Mouse (Mus musculus) heart, embryonic 12.5 days (tissue): ENCODE results near the gene Usp3. TPM values are rescaled to one million over a fixed set of nuclear protein-coding genes. Genes with fewer than 3 reads are reported as not detected.

ENCODE experiments used
- ATAC-seq: fragments of 200-750 bp; cut with Nextera tagmentation; 2 replicates; pipeline ENCODE4 v1.8.0; 2017; ENCODE audit warnings: moderate TSS enrichment, moderate library complexity; ENCODE audit not compliant: insufficient number of reproducible peaks, low FRiP score
- H3K27ac ChIP-seq: fragments of 300-500 bp; sonication (generic); 2 replicates; pipeline ENCODE4 v1.5.1; 2016; ENCODE audit warnings: mild to moderate bottlenecking, moderate library complexity; ENCODE audit not compliant: poor library complexity, severe bottlenecking
- H3K27me3 ChIP-seq: fragments of 300-500 bp; sonication (generic); replicated peaks from 2 replicates; pipeline ENCODE4 v1.6.1; 2016; ENCODE audit warnings: mild to moderate bottlenecking, moderate library complexity
- H3K36me3 ChIP-seq: fragments of 300-500 bp; sonication (generic); 2 replicates; pipeline ENCODE4 v1.6.1; 2016; ENCODE audit warnings: mild to moderate bottlenecking, moderate library complexity
- H3K4me1 ChIP-seq: fragments of 300-500 bp; sonication (generic); replicated peaks from 2 replicates; pipeline ENCODE4 v1.6.1; 2016; ENCODE audit warnings: mild to moderate bottlenecking
- H3K4me2 ChIP-seq: fragments of 300-500 bp; sonication (generic); 2 replicates; pipeline ENCODE4 v1.6.1; 2016; ENCODE audit warnings: mild to moderate bottlenecking, moderate library complexity
- H3K4me3 ChIP-seq: fragments of 300-500 bp; sonication (generic); 2 replicates; pipeline ENCODE4 v1.5.1; 2016; ENCODE audit warnings: mild to moderate bottlenecking
- H3K9ac ChIP-seq: fragments of 300-500 bp; sonication (generic); 2 replicates; pipeline ENCODE4 v1.6.1; 2016; ENCODE audit warnings: mild to moderate bottlenecking, moderate library complexity
- H3K9me3 ChIP-seq: fragments of 300-500 bp; sonication (generic); replicated peaks from 2 replicates; pipeline ENCODE4 v1.6.1; 2016; ENCODE audit warnings: mild to moderate bottlenecking, moderate library complexity
- WGBS: fragments of 180-500 bp; shearing (Covaris S2); methylation state at CpG from one replicate; pipeline ENCODE4 v1.1.7; 2016; 5-methylcytosine and 5-hydroxymethylcytosine counted together
- polyA plus RNA-seq: library from polyadenylated mRNA; unstranded; fragments of >200 nt; fragmentation: Nextera tagmentation; extraction: Ambion mirVana; gene quantifications from 2 replicates; pipeline ENCODE4 v1.2.1, GENCODE M21; 2016

Gene Usp3
- polyA plus RNA-seq, 1 experiment from 2014 or later = 40.3 TPM

DNA sequence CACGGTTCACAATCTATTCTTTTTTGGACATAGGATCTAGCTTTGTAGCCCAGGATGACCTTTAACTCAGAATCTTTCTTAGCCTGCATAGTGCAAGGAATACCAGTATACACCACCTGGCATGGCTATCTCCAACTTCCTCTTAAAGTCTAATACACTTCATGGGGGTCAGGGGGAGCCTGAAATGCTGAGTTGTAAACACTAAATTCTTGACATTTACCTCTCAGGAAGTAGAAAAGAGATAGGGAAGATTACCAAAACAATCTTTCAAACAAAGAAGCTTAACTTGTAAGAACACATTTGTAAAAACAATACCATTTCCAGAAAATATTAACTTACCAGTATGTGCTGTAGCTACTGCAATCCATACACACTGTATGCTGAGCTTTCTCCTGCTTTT is 30.7 kb downstream of the Usp3 start:
- Histone ChIP-seq H3K27me3 (no peaks in the 10 kb centered on the region), H3K9me3 (no peaks in the 10 kb centered on the region), H3K9ac (no peak overlapping the region), H3K27ac (no peak overlapping the region), H3K4me2 (no peak overlapping the region), H3K4me1 (peaks cover 12% of the 10 kb centered on the region), H3K36me3 (no peaks in the 10 kb centered on the region), H3K4me3 (no peak overlapping the region)
- 68% methylated on average over 1 of the region's 1 CpGs for WGBS
- no peak for ATAC-seq

DNA sequence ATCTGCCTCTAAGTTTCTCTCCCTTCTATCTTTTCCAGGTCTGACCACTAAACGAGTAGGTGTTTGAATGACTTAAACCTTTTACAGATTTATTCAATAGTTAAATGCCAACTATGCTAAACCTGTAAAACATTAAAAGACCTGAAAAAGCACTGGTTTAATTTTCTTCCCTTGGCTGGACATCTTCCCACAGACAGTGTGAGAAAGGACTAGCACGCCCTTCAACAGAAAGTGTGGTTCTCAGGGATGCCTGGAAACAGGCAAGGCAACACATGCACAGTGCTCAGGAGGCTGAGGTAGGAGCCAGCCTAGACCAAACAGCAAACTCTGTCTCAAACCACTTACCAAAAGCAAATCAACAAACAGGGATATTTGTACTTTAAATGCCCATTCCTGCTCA is 31.4 kb downstream of the Usp3 start:
- Histone ChIP-seq H3K9ac (no peak overlapping the region), H3K27me3 (no peaks in the 10 kb centered on the region), H3K9me3 (no peaks in the 10 kb centered on the region), H3K4me3 (no peak overlapping the region), H3K4me2 (no peak overlapping the region), H3K4me1 (peaks cover 12% of the 10 kb centered on the region), H3K27ac (no peak overlapping the region), H3K36me3 (no peaks in the 10 kb centered on the region)
- 93% methylated on average over 2 of the region's 2 CpGs for WGBS
- ATAC-seq = no peak

DNA sequence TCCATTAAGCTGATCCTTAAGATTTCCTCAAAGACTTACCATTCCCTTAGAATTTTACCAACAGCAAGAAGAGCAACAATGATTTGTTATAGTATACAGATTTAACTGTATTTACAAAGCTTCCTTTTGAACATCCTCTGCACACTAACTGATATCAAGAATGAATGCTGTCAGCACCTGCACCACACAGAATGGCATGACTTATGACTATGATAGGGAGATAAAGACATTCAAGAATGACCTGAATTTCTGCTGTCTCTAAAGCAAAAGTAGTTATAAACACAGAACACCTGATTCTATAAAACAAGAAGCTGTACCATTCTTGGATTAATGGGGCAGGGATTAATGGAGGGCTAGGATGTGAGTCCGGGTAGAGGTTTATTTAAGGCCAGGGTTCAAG is 32.2 kb downstream of the Usp3 start:
- Histone ChIP-seq H3K9me3 (no peaks in the 10 kb centered on the region), H3K4me2 (no peak overlapping the region), H3K27me3 (no peaks in the 10 kb centered on the region), H3K9ac (no peak overlapping the region), H3K4me3 (no peak overlapping the region), H3K4me1 (peaks cover 12% of the 10 kb centered on the region), H3K27ac (no peak overlapping the region), H3K36me3 (0 out of 2 replicates have a peak, but pooled peaks cover 2% of the 10 kb centered on the region)
- ATAC-seq = no peak
- WGBS = 86% methylated on average over 1 of the region's 1 CpGs

DNA sequence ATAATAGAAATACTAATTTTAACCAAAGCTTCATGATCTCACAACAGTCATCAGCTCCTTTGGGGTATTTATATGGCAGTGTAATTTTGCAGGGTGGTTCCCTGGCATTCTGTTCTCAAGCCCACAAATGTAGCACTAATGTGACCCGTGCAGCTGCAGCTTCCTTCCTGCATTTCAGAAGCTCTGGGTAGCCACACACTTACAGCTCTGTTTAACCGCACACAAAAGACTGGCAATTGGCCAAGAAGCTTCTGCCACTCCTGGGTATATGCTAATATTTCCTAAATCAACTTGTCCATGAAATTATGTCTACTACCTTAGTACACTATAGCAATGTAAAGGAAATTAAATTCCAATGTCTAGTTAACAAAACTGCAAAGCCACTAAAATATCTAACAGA is 32.6 kb downstream of the Usp3 start:
- no peaks in the 10 kb centered on the region for H3K27me3 ChIP-seq
- no peak overlapping the region for H3K9ac ChIP-seq
- ATAC-seq = peak; percentile 15; the same call in 1 of the 2 replicates
- peaks cover 12% of the 10 kb centered on the region for H3K4me1 ChIP-seq
- no peaks in the 10 kb centered on the region for H3K9me3 ChIP-seq
- no peak overlapping the region for H3K4me2 ChIP-seq
- WGBS = 11% methylated on average over 2 of the region's 2 CpGs
- H3K4me3 ChIP-seq = no peak overlapping the region
- H3K27ac ChIP-seq = no peak overlapping the region; the same call in 1 of the 2 replicates
- H3K36me3 ChIP-seq = 0 out of 2 replicates have a peak, but pooled peaks cover 3% of the 10 kb centered on the region

GRCm38 (mm10) chr9:66558971-66559370 is 34.0 kb downstream of the Usp3 start:
- H3K36me3 ChIP-seq = peaks cover 10% of the 10 kb centered on the region
- no peak overlapping the region for H3K9ac ChIP-seq
- no peaks in the 10 kb centered on the region for H3K9me3 ChIP-seq
- peaks cover 12% of the 10 kb centered on the region for H3K4me1 ChIP-seq
- no peaks in the 10 kb centered on the region for H3K27me3 ChIP-seq
- H3K4me2 ChIP-seq = no peak overlapping the region
- no peak for ATAC-seq
- WGBS = 94% methylated on average over 4 of the region's 4 CpGs
- no peak overlapping the region for H3K4me3 ChIP-seq
- peak overlapping the region; percentile 63; the same call in 1 of the 2 replicates for H3K27ac ChIP-seq

DNA sequence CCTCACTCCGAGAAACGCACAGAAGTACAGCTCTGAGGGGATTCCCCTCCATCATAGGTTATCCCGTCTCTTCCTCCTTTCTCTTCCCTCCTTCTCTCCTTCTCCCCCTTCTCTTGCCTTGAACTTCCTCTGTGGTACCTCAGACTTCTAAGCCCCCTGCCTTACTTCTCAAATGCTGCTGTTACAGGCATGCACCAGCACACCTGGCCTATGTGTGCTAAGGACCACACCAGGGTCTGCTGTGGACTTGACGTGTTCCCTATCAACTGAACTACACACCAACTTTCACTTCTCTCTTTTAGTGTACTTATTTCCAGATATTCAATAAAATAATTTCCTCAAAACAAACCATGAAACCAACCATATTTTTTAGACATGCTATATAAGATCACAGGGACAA is 50.2 kb downstream of the Usp3 start:
- Histone ChIP-seq H3K4me1 (no peaks in the 10 kb centered on the region), H3K27ac (no peak overlapping the region), H3K9ac (no peak overlapping the region), H3K27me3 (no peaks in the 10 kb centered on the region), H3K36me3 (peaks cover 66% of the 10 kb centered on the region), H3K4me3 (no peak overlapping the region), H3K9me3 (no peaks in the 10 kb centered on the region), H3K4me2 (no peak overlapping the region)
- ATAC-seq = no peak
- WGBS = 89% methylated on average over 4 of the region's 4 CpGs

GRCm38 (mm10) chr9:66521595-66521994 is 71.3 kb downstream of the Usp3 start:
- peaks cover 73% of the 10 kb centered on the region for H3K36me3 ChIP-seq
- no peak overlapping the region for H3K9ac ChIP-seq
- H3K4me2 ChIP-seq = no peak overlapping the region
- no peak for ATAC-seq
- peaks cover 2% of the 10 kb centered on the region; the same call in 1 of the 2 replicates for H3K4me1 ChIP-seq
- no peaks in the 10 kb centered on the region for H3K27me3 ChIP-seq
- no peak overlapping the region for H3K27ac ChIP-seq
- H3K9me3 ChIP-seq = no peaks in the 10 kb centered on the region
- no peak overlapping the region for H3K4me3 ChIP-seq
- 91% methylated on average over 3 of the region's 3 CpGs for WGBS

- no peak overlapping the region for H3K4me2 ChIP-seq
- WGBS = 89% methylated on average over 4 of the region's 4 CpGs
- no peak overlapping the region for H3K9ac ChIP-seq
- H3K4me1 ChIP-seq = peaks cover 14% of the 10 kb centered on the region
- H3K36me3 ChIP-seq = peaks cover 72% of the 10 kb centered on the region
- no peak overlapping the region for H3K4me3 ChIP-seq
- no peaks in the 10 kb centered on the region for H3K27me3 ChIP-seq
- no peak for ATAC-seq
- H3K27ac ChIP-seq = no peak overlapping the region
- H3K9me3 ChIP-seq = no peaks in the 10 kb centered on the region
Observed at GRCm38 (mm10) chr9:66520299-66520698, 72.6 kb downstream of the Usp3 start.

DNA sequence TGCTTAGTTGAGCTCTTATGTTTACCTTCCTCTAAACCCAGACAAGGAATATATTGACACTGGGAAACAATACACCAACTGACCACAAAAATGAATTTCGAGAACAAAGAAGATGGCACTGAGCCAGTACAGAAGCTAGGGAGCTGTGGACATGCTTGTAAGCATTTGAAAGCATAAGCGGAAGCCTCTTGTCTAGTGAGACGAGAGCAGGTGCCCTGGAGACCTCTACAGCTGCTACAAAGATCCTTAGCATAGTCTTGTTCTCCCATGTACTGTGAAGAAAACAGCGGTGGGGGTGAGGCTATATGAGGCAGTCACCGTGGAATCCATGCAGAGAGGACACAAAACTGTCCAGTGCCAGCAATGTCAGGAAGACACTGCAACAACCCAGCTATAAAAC is 74.0 kb downstream of the Usp3 start:
- H3K9me3 ChIP-seq = no peaks in the 10 kb centered on the region
- WGBS = 84% methylated on average over 5 of the region's 5 CpGs
- H3K27ac ChIP-seq = no peak overlapping the region
- H3K4me3 ChIP-seq = no peak overlapping the region
- no peak overlapping the region for H3K4me2 ChIP-seq
- no peak overlapping the region for H3K9ac ChIP-seq
- no peaks in the 10 kb centered on the region for H3K27me3 ChIP-seq
- no peak for ATAC-seq
- peaks cover 27% of the 10 kb centered on the region for H3K4me1 ChIP-seq
- peaks cover 64% of the 10 kb centered on the region for H3K36me3 ChIP-seq

- Histone ChIP-seq H3K27me3 (no peaks in the 10 kb centered on the region), H3K4me3 (no peak overlapping the region), H3K9me3 (no peaks in the 10 kb centered on the region), H3K9ac (no peak overlapping the region), H3K27ac (no peak overlapping the region), H3K4me1 (peaks cover 27% of the 10 kb centered on the region), H3K36me3 (peaks cover 58% of the 10 kb centered on the region), H3K4me2 (no peak overlapping the region)
- no peak for ATAC-seq
- 85% methylated on average over 5 of the region's 5 CpGs for WGBS
Observed at GRCm38 (mm10) chr9:66518251-66518650, 74.7 kb downstream of the Usp3 start.

DNA sequence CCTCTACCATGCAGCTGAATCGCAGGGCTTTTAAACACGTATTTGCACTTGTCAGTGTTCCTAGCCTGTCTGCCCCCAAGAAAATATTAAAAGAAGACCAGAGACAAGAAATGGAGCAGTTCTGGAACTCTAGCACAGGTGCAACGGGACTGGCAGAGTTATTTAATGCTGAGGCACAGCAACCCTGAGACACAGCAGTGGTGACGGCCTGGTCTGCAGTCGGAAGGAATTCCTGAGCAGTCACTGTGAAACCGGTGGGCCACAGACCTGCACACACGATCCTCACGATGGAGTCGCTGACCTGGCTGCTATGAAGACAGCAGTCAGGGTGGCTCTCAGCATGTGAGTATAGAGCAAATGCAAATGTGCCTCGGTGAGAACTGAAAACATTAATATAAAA is 75.2 kb downstream of the Usp3 start:
- Histone ChIP-seq H3K4me1 (peaks cover 27% of the 10 kb centered on the region), H3K36me3 (peaks cover 58% of the 10 kb centered on the region), H3K9me3 (no peaks in the 10 kb centered on the region), H3K4me2 (no peak overlapping the region), H3K4me3 (no peak overlapping the region), H3K9ac (no peak overlapping the region), H3K27me3 (no peaks in the 10 kb centered on the region), H3K27ac (no peak overlapping the region)
- ATAC-seq = no peak
- 88% methylated on average over 10 of the region's 10 CpGs for WGBS

GRCm38 (mm10) chr9:66516296-66516940 is 76.5 kb downstream of the Usp3 start:
- Histone ChIP-seq H3K9ac (no peak overlapping the region), H3K4me3 (no peak overlapping the region), H3K36me3 (peaks cover 52% of the 10 kb centered on the region), H3K4me1 (peaks cover 27% of the 10 kb centered on the region), H3K4me2 (no peak overlapping the region), H3K9me3 (no peaks in the 10 kb centered on the region), H3K27ac (peak overlapping the region; percentile 93), H3K27me3 (no peaks in the 10 kb centered on the region)
- 78% methylated on average over 6 of the region's 6 CpGs for WGBS
- no peak for ATAC-seq
